Mouse (Mus musculus) yolk sac, embryonic 10.5 days (tissue): ENCODE measurements at regions not wholly inside any gene's neighbourhood (a gene's known extent, or its start where the extent isn't known, plus 50 kb on each side); places are given as distances from the start of the nearest gene placed in this dataset.
A peak's percentile ranks its signal among the peaks of the same experiment; 100 is the strongest.

Experiments
- DNase-seq: peaks from one replicate; pipeline ENCODE4 v3.0.0-alpha.2; 2017; ENCODE audit warnings: low spot score

DNA sequence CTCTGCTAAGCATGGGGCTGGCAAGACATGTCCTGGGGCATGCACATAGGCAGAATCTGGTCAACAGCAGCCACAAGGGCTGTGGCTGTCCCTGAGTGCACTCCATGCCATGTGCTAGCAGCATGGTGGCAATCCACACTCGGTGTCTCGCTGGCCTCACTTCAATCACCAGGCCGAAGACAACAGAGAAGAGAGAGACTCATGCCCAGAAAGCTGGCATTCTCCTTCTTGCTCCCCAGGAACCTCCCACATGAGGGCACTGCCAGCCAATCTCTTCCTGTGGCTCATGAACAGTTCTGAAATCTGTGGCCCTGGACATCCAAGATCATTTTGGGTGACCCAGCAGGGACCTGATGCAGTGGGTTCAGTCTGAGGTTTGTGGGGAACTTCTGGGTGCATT lies 74.5 kb upstream of the Gm26897 start:
- no peak for DNase-seq

DNA sequence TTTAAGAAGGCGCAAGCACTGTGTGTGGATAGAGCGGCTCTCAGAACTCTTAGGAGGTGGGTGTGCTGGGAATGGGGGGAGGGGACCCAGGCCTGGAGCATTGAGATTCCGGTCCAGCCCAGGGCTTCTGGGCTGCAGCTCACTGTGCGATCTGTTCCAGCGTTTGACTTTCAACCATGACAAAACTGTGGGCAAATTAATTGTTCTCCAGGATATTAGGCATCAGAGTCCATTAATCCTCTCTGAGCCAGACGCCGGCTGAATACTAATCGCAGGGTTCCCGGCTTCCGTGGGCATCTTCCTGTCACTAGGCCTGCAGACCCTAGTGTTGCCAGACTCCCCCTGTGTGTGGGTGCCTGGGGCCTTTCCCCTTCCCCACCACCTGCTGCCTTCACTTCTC lies 73.3 kb upstream of the Gm26897 start:
- no peak for DNase-seq

DNA sequence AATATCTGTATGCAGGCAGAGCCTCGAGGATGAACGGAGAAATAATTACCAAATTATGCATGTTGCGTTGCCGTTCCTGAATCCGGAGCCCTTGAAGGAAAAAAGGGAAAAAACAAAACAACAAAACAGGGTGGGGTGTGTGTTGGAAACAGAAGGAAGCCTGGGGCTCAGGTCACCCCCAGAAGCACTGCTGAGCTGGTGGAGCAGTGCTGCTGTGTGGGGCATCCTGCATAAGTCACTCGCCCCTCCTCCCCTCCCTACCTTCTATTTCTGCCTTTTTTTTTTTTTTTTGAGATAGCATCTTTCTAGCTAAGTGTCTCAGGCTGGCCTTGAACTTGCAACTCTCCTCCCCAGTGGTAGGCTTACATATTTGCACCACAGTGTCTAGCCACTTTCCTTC lies 72.8 kb upstream of the Gm26897 start:
- DNase-seq, result no peak

- DNase-seq, result no peak
Observed at GRCm38 (mm10) chr5:111661971-111662370, 71.8 kb upstream of the Gm26897 start.

DNA sequence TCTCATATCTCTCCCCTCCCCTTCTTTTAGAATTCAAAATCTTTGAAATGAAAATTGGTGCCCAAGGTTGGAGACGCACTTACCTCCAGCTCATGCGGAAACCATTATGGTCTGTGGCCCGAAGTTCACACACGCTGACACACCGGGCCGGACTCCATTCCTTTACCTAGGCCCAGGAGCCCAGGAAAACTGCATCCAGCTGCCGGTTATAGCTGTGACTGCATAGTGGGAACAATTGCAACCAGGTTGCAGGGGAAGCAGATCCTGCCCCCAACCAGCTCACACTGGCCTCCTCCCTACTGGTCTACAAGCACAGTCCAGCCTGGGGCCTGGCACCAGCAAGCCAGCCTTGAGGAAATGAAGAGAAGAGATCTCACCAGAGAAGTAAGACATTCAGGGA lies 69.9 kb upstream of the Gm26897 start:
- DNase-seq, result no peak

DNA sequence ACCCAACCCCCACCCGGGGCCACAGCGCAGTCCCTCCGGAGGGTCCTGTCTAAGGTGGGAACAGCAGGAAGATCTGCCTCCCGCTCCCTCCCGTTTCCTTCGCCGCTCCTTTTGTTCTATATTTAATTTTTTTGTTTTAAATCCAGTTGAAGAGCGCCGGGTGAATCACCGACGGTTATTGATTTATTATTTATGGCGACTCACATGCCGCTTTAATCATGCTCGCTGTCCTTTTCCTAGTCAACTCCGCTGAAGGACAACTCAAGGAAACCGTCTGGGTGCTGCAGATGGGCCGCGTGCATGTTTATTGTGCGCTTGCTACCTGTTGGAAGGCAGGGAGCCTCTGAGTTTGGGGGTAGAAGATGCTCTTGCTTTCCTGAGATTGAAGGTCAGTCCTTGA lies 68.3 kb upstream of the Gm26897 start:
- no peak for DNase-seq

GRCm38 (mm10) chr5:111666007-111666406 lies 67.7 kb upstream of the Gm26897 start:
- no peak for DNase-seq

DNA sequence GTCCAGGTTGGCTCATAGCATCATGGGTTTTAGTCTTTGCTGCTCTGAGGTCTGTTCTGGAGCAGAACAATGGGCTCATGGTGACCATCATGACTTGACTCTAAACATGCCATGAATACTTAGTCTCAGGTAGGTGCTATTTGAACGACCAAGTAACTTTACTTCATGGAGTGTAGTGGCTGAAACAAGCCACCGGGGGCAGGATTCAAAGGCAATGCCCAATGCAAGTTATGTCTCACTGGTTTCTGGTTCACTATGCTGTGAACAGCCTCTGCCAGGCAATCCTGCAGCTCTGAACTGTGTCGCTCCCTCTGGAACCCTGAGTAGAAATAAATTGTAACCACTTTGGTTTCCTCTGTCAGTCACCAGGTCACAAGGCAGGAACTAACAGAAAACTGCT lies 65.8 kb upstream of the Gm26897 start:
- no peak for DNase-seq

GRCm38 (mm10) chr5:111669139-111669538 lies 64.6 kb upstream of the Gm26897 start:
- no peak for DNase-seq

DNA sequence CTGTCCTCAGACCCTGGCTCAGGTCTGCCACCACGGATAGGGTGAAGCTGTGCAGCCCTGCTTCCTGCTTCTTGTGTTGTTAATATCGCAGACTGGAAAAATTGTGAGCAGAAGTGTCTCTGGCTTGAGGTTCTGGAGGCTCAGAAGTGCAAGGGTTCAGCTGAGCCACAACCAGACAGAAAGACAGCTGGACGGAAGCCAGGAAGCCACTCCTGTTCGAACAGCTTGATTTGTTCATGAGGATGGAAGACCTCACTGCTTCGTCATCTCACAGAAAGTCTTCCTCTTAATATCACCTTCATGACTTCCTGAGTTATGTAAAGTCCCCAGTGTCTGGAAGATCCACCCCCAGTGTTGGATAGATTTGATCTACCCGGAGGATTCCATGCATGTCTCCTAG lies 62.0 kb upstream of the Gm26897 start:
- no peak for DNase-seq

DNA sequence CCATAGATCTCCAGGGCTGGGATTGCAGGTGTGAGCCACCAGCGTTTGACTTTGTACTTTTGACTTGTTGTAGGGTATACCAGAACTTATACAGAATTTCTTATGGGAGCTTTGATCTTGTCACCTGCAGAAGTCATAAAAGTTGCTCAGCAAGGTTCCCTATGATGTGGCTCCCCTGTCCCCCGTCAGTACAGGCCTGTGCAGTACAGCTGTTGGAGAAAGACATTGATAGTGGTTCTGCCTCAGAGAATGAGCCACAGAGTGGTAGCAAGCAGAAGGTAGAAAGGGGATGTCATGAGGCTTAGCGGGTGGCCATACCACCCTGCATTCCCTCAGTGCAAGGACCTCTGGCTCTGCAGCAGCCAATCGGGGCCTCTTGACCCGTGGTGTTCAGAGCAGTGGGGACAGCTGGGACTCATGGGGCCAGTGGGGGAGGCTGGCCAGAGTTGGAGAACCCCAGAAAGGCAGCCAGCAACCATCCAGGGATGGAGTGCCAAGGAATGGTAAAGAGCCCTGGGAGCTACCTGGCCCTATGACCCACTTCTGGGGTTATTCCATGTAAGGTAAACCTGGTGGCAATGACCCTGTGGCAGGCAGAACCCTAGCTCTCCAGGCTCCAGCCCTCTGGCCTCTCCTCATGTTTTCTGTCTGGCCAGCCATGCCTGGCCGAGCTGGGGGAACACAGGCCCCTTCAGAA lies 58.6 kb upstream of the Gm26897 start:
- no peak for DNase-seq

DNA sequence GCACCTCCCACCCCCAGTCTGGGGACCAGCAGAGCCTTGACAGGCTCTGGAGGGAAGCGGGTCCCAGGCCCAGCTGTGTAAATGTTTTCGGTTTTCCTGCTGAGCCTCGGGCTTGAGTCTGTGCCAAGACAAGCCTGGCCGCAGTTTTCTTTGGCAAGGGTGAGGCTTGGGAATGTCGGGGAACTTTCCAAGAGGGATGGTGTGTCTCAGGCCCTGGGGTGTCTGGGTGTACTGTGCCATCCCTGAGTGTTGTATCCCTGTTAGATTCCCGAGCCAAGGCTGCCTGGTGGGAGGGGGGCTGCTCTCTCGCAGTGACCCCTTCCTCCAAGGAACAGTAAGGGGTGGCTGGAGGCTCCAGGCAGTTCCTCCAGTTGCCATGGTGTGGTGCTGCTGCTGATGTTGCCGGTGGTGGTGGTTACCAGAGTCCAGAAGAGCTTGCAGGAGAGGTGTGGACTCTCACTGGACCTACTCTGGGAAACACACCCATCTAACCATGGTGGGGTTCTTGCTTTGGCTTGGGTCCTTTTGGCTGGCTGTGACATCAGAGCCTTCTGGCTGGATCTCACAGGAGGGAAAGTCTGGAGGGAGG lies 58.0 kb upstream of the Gm26897 start:
- peak; percentile 24 for DNase-seq

- DNase-seq, result no peak
Observed at GRCm38 (mm10) chr5:111677847-111678311, 55.8 kb upstream of the Gm26897 start.

GRCm38 (mm10) chr5:111678496-111678895 lies 55.2 kb upstream of the Gm26897 start:
- no peak for DNase-seq

DNA sequence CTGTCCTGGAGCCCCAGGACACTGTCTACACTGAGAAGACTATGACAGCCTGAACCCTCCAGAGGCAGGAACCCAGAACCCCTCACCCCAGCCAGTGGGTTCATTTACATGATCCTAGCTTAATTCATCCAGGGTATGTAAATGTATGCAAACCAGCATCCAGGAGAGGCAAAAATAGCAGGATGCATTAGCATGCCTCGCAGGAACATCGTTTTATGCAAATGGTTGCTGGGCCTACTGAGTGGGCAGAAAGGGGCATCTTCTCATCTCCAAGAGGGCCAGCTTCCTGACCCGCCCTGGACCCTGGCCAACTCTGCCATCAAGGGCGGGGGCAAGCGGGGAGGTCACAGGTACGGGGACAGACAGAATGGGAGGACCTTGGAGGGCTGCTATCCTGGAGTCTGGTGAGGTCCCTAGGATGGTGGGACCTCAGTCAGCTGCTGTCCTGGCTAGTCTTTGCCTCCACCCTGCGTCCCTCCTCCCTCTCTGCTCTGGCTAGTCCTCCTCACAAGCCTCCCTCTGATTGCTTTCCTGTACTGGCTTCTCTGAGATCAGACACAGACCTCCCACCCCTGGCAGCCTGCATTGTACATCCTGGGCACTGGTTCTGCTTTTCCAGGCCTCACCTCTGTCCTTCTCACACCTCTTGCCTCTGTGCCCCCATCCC lies 52.2 kb upstream of the Gm26897 start:
- DNase-seq, result no peak

- DNase-seq, result no peak
Observed at GRCm38 (mm10) chr5:111682899-111683298, 50.8 kb upstream of the Gm26897 start.
